Mouse (Mus musculus) monocyte, adult 2 months (primary cell): ENCODE data around the gene Kirrel.

ENCODE experiments used
- DNase-seq, 2 experiments: peaks; one replicate each; pipeline ENCODE4 v3.0.0; 2022; ENCODE audit warnings: low spot score in 2 of 2, low read depth in 1 of 2

Kirrel gene

GRCm38 (mm10) chr3:87087146-87087545, 87.4 kb downstream of the Kirrel start:
- no peak for DNase-seq

GRCm38 (mm10) chr3:87082235-87082634, 92.3 kb downstream of the Kirrel start:
- peak; percentile 7 to 18 for DNase-seq

GRCm38 (mm10) chr3:87079751-87080150, 94.8 kb downstream of the Kirrel start:
- DNase-seq = no peak

GRCm38 (mm10) chr3:87079301-87079700, 95.2 kb downstream of the Kirrel start:
- no peak for DNase-seq

- no peak for DNase-seq
These were observed 96.9 kb downstream of the Kirrel start for GRCm38 (mm10) chr3:87077681-87078080.

GRCm38 (mm10) chr3:87076899-87077298, 97.6 kb downstream of the Kirrel start:
- DNase-seq = no peak

GRCm38 (mm10) chr3:87076161-87076560, 98.4 kb downstream of the Kirrel start:
- DNase-seq = no peak

DNA sequence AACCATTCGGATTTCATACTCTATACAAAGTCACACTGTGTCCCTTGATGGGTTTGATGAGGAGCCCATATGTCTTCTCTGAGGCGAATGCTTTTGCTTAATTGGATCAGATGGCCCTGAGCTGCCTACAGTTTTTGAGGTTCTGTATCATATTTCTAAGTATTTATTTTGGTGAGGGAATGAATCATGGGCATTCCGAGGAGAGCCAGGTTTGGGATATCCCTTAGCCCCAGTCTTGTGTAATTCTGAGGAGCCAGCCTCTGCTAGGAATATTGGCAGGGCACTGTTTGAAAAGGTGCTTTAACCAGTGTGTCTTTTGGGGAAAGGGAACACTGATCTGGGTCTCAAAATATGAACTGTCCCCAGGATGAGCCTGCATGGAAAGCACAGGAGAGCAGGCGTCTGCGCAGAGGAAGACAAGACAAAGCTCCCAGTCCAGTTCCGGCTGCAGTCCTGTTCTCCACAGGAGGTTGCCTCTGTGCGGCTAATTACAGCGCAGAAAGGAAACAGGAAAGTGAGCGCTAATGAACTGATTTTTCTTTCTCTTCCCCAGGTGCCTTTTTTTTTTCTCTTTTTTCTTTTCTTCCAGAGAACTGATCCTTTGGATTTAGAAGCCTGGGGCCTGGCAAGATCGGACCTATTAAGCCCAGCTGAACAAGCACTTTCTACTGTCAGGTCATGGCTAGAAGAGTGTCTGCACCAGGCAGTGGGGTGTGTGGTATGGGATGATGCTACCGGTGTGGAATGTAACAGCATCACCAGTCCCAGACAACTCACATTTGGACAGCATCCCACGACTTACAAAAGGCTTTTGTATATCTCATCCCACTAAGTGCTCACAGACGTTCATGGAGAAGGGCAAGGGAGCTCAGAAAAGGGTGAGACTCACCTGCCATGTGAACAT, 101.7 kb downstream of the Kirrel start:
- DNase-seq = no peak

DNA sequence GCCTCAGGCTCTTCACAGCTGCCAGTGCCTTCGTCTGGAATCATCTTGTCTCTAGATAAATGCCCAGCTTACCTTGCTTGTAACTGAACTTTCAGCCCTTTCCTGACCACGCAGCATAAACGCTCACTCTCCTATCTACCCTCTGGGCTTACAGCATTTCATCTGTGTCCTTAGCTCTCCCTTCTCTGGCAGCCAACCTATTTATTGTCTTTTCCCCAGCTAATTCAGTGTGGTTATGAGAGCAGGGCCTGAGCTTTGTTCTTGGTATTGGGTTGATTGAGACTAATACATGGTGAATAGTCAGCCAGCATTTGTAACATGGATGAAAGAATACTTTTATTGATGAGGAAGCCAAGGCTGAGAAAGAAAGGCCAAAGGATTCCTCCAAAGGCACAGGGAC, 102.4 kb downstream of the Kirrel start:
- no peak for DNase-seq

DNA sequence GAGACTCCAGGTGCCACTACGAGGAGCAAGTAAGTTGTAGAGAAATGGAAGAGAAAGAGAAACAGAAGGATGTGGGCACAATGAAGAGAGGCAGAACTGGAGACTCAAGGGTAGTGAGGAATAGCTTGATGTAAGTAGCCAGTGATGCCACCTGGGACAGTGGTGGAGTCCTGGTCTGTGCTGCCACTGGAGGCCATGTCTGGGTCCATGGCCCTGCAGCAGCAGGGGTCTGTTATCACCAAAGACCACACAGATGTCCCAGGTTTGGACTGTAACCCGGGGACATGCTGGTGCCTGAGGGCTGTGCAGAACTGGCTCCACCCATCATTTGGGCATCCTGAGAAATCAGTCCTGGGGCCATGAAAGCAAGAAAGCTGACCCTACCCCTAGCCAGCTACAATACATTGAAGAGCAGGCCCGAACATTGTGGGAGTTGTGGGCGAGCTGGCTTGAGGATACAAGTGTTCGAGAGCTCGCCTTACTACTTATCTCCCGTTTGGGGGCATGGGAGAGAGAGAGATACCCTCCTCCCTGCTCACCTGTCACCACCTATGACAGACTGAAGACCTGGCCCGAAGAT, 107.1 kb downstream of the Kirrel start:
- DNase-seq = no peak

DNA sequence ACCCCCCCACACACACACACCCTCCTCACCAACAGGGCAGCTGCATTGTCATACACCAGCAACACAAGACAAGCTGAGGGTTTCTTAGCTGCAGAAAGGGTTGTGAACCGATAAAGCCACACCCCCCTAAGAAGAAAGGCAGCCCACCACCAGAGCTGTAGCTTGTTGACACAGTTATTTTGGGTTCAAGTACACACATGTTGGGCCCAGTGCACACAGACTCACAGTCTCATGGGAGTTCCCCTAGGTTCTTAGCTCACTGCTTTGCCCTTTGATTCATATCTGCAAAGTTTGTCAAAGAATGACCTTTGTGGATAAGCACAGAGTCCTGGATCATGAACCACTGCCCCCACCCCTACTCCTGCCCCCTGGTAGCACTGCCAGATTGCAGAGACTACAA, 120.6 kb downstream of the Kirrel start:
- DNase-seq = no peak

- no peak for DNase-seq
These were observed 126.7 kb downstream of the Kirrel start for GRCm38 (mm10) chr3:87047801-87048200.

DNA sequence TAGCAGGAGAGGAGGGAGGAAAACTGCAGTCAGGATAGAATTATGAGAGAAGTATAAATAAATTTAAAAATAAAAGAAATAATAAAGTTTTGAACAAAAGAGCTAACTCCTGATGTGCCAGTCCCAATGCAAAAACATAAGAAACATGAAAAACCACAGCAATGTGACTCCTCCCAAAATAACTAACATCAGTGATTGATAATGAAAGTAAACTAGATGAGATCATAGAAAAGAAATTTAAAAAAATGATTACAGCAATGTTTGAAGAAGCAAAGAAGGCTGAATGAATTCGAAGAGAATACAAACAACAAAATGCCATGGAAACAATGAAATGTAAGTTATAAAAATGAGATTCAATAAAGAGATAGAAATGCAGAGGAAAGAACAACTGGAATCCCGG, 132.8 kb downstream of the Kirrel start:
- no peak for DNase-seq

DNA sequence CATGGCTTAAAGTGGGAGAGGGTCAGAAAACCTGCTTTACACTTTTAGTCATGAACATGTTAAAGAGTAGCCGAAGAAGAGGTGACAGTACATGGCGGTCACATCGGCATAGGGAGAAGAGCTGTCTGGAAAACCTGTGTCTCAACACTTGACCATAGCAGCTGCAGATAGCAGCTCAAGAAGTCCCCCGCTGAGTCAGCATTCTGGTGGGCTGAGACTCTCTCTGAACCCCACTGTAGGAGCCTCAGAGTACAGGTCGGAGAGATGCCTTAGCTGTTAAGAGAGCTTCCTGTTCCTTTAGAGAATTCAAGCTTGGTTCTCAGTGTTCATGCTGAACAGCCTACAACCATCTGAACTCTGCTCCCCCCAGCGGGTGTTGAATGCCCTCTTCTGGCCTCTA, 136.0 kb downstream of the Kirrel start:
- DNase-seq = no peak

- DNase-seq = no peak
These were observed 140.5 kb downstream of the Kirrel start for GRCm38 (mm10) chr3:87034061-87034460.

DNA sequence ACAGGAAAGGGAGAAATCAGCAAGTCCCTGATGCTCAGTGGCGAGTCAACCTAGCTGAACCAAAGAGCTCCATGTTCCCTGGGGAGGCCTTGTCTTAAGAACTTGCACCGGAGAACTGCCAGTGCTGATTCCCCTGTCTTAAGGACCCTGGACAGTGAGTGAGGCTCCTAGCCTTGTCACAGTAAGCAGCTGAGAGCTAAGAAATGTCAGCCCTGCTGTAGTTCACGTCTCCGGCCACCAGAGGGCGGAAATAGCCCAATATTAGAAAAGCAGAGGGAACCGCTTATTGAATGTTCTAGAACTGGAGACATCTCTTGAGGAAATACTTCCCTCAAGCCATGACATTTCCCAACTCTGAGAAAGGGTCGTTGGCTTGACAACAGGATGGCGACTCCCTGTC, 141.2 kb downstream of the Kirrel start:
- DNase-seq = peak in 1 of 2 experiments; percentile 57

DNA sequence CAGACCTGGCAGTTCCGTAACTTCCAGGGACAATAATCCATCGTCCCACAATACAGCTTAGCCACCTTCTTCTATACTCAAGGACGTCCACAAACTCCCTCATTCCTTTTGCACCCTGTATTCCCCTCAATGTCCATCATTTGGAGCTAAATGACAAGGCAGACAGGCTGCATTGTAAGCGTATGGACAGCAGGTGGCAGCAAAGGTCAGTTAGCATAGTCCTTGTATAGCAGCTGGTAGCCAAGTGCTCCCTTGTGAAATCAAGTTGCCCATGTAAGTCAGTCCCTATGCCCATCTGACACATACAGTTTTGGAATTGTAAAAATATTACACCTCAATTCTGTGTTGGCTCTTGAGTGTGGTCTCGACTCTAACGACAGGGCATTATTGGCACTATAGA, 143.7 kb downstream of the Kirrel start:
- DNase-seq = peak in 1 of 2 experiments; percentile 48
